Mouse (Mus musculus) liver, adult 2 months (tissue): Measurements from ENCODE around the gene Sertad1. TPM values are rescaled to one million over a fixed set of nuclear protein-coding genes. Genes with fewer than 3 reads are reported as not detected.
A peak's percentile ranks its signal among the peaks of the same experiment; 100 is the strongest.

Experiments used
- DNase-seq: peaks from one replicate; pipeline ENCODE4 v3.0.0-alpha.2; 2011; ENCODE audit warnings: low read depth, low spot score; ENCODE audit errors: extremely low read depth
- H3K27ac ChIP-seq: fragments of 200-500 bp; replicated peaks from 2 replicates; pipeline ENCODE4 v1.5.1; 2012; ENCODE audit warnings: low read depth, mild to moderate bottlenecking, control low read depth, inconsistent platforms, low read length; ENCODE audit not compliant: insufficient read depth
- H3K27me3 ChIP-seq: fragments of 200-500 bp; 2 replicates; pipeline ENCODE4 v1.6.1; 2012; ENCODE audit warnings: mild to moderate bottlenecking, moderate library complexity, low read length, inconsistent platforms; ENCODE audit not compliant: control insufficient read depth, insufficient read depth
- H3K36me3 ChIP-seq: fragments of 200-500 bp; 2 replicates; pipeline ENCODE4 v1.6.1; 2012; ENCODE audit warnings: low read length, inconsistent platforms; ENCODE audit not compliant: control insufficient read depth, insufficient read depth
- H3K4me1 ChIP-seq: fragments of 200-500 bp; 2 replicates; pipeline ENCODE4 v1.6.1; 2011; ENCODE audit warnings: low read length; ENCODE audit not compliant: control insufficient read depth, insufficient read depth
- H3K4me3 ChIP-seq: fragments of 200-500 bp; 2 replicates; pipeline ENCODE4 v1.5.1; 2011; ENCODE audit warnings: low read depth, mild to moderate bottlenecking, control low read depth, low read length, moderate library complexity; ENCODE audit not compliant: insufficient read depth
- H3K79me2 ChIP-seq: fragments of 200-500 bp; 2 replicates; pipeline ENCODE4 v1.6.1; 2012; ENCODE audit warnings: inconsistent platforms, mild to moderate bottlenecking, low read length, moderate library complexity; ENCODE audit not compliant: control insufficient read depth, insufficient read depth
- H3K9ac ChIP-seq: fragments of 200-500 bp; 2 replicates; pipeline ENCODE4 v1.6.1; 2012; ENCODE audit warnings: low read depth, mild to moderate bottlenecking, control low read depth, inconsistent platforms, low read length
- CTCF ChIP-seq: fragments of 200-500 bp; IDR thresholded peaks from 2 replicates; pipeline ENCODE4 v1.5.1; 2011; ENCODE audit warnings: low read depth, low read length, control low read depth
- POLR2A ChIP-seq: fragments of 200-500 bp; IDR thresholded peaks from 2 replicates; pipeline ENCODE4 v1.6.1; 2011; ENCODE audit warnings: low read length, control low read depth; ENCODE audit not compliant: insufficient read depth; ENCODE audit errors: extremely low read depth
- WGBS: fragments of 180-500 bp; shearing (Covaris S2); methylation state at CpG from one replicate; pipeline ENCODE4 v1.1.7; 2018; 5-methylcytosine and 5-hydroxymethylcytosine counted together
- polyA plus RNA-seq: library from polyadenylated mRNA; depleted of rRNA; stranded (reverse); fragments of >200 nt; gene quantifications from 2 replicates; pipeline ENCODE4 v1.2.3, GENCODE M21; 2012
- total RNA-seq: library from RNA; depleted of rRNA; stranded (reverse); fragments of >200 nt; gene quantifications from 2 replicates; pipeline ENCODE4 v1.2.3, GENCODE M21; 2014

Gene Sertad1
- total and polyA plus RNA-seq, 2 experiments, result 7.7 to 11.6 TPM

- H3K79me2 ChIP-seq, result no peaks in the 10 kb centered on the region
- 76% methylated on average over 3 of the region's 3 CpGs for WGBS
These were observed 12.3 kb downstream of the Sertad1 start, which contains the start of gene Prx for GRCm38 (mm10) chr7:27499036-27499435. Gene Prx (plus strand): TSS chr7:27499324.

GRCm38 (mm10) chr7:27501620-27502019, 14.9 kb downstream of the Sertad1 start:
- TF ChIP-seq CTCF, result no peak
- TF ChIP-seq POLR2A, result no peak
- Histone ChIP-seq H3K4me1 (peaks cover 1% of the 10 kb centered on the region; the same call in 1 of the 2 replicates), H3K36me3 (no peaks in the 10 kb centered on the region), H3K9ac (no peak overlapping the region), H3K79me2 (no peaks in the 10 kb centered on the region), H3K27me3 (no peaks in the 10 kb centered on the region), H3K27ac (no peak overlapping the region), H3K4me3 (no peak overlapping the region)
- DNase-seq, result no peak
- WGBS, result 73% methylated on average over 4 of the region's 4 CpGs

More at GRCm38 (mm10) chr7:27499036-27499435, 12.3 kb downstream of the Sertad1 start, which contains the start of gene Prx:
- Histone ChIP-seq H3K9ac (no peak within 1 kb of the TSS), H3K27me3 (no peaks in the 10 kb centered on the region), H3K4me3 (no peak within 1 kb of the TSS), H3K36me3 (no peaks in the 10 kb centered on the region), H3K4me1 (peaks cover 1% of the 10 kb centered on the region; the same call in 1 of the 2 replicates), H3K27ac (no peak within 1 kb of the TSS)
- DNase-seq, result no peak
- TF ChIP-seq POLR2A (no peak), CTCF (no peak)

GRCm38 (mm10) chr7:27506765-27507370, 20.2 kb downstream of the Sertad1 start:
- Histone ChIP-seq H3K4me3 (no peak overlapping the region), H3K4me1 (0 out of 2 replicates have a peak, but pooled peaks cover 1% of the 10 kb centered on the region), H3K9ac (no peak overlapping the region), H3K36me3 (no peaks in the 10 kb centered on the region), H3K79me2 (no peaks in the 10 kb centered on the region), H3K27ac (no peak overlapping the region), H3K27me3 (no peaks in the 10 kb centered on the region)
- DNase-seq, result no peak
- TF ChIP-seq CTCF (no peak), POLR2A (no peak)
- 77% methylated on average over 9 of the region's 9 CpGs for WGBS

- H3K4me3 ChIP-seq, result peak overlapping the region; percentile 93
- peak overlapping the region; percentile 76 for H3K27ac ChIP-seq
- DNase-seq, result peak; percentile 92
- 1% methylated on average over 54 of the region's 54 CpGs for WGBS
- H3K4me1 ChIP-seq, result 0 out of 2 replicates have a peak, but pooled peaks cover 1% of the 10 kb centered on the region
- H3K36me3 ChIP-seq, result no peaks in the 10 kb centered on the region
- H3K27me3 ChIP-seq, result no peaks in the 10 kb centered on the region
- no peaks in the 10 kb centered on the region for H3K79me2 ChIP-seq
- H3K9ac ChIP-seq, result peak overlapping the region; percentile 89
- TF ChIP-seq CTCF (no peak), POLR2A (0 out of 2 replicates have a peak, but pooled peaks have one; percentile 42)
These were observed 21.3 kb downstream of the Sertad1 start for GRCm38 (mm10) chr7:27507711-27508647.

GRCm38 (mm10) chr7:27508648-27509005, 21.9 kb downstream of the Sertad1 start:
- H3K79me2 ChIP-seq, result no peaks in the 10 kb centered on the region
- H3K36me3 ChIP-seq, result no peaks in the 10 kb centered on the region
- no peak overlapping the region for H3K9ac ChIP-seq
- peak overlapping the region; percentile 44; the same call in 1 of the 2 replicates for H3K27ac ChIP-seq
- H3K4me1 ChIP-seq, result 0 out of 2 replicates have a peak, but pooled peaks cover 1% of the 10 kb centered on the region
- no peak for TF ChIP-seq POLR2A
- peak; percentile 85 for TF ChIP-seq CTCF
- no peak overlapping the region for H3K4me3 ChIP-seq
- H3K27me3 ChIP-seq, result no peaks in the 10 kb centered on the region
- 24% methylated on average over 6 of the region's 6 CpGs for WGBS
- peak; percentile 46 for DNase-seq
